Mouse (Mus musculus) heart, postnatal 4 days (tissue): ENCODE data around the gene Mettl8. TPM values are rescaled to one million over a fixed set of nuclear protein-coding genes. Genes with fewer than 3 reads are reported as not detected.

Source experiments
- DNase-seq: peaks from one replicate; pipeline ENCODE4 v3.0.0; 2021
- total RNA-seq, 2 experiments: library from RNA; stranded (reverse); gene quantifications; 2 replicates each; pipeline ENCODE4 v1.2.3; 2021

Gene Mettl8
- 1 to 10 TPM; 4.4 to 5.7 TPM for total RNA-seq

GRCm38 (mm10) chr2:71055300-71056114 is at the start of gene Mettl8, which contains the start of gene Dcaf17:
Gene Mettl8 (minus strand): TSS chr2:71055583.
Gene Dcaf17 (plus strand): TSS chr2:71055328.
- peak; percentile 91 for DNase-seq

- no peak for DNase-seq
These were observed 49.3 kb upstream of the Mettl8 start for GRCm38 (mm10) chr2:71104696-71105095.

- no peak for DNase-seq
These were observed 47.9 kb upstream of the Mettl8 start for GRCm38 (mm10) chr2:71103292-71103680.

- no peak for DNase-seq
These were observed 47.4 kb upstream of the Mettl8 start for GRCm38 (mm10) chr2:71102621-71103291.

- DNase-seq = no peak
These were observed 40.8 kb upstream of the Mettl8 start for GRCm38 (mm10) chr2:71096170-71096569.

- DNase-seq = peak; percentile 19
These were observed 35.5 kb upstream of the Mettl8 start for GRCm38 (mm10) chr2:71090660-71091445.

- DNase-seq = no peak
These were observed 34.4 kb upstream of the Mettl8 start for GRCm38 (mm10) chr2:71089766-71090165.

GRCm38 (mm10) chr2:71083454-71084193 is 28.2 kb upstream of the Mettl8 start:
- no peak for DNase-seq

GRCm38 (mm10) chr2:71082416-71082815 is 27.0 kb upstream of the Mettl8 start:
- no peak for DNase-seq

GRCm38 (mm10) chr2:71073828-71074227 is 18.4 kb upstream of the Mettl8 start:
- DNase-seq = no peak

GRCm38 (mm10) chr2:71073330-71073729 is 17.9 kb upstream of the Mettl8 start:
- DNase-seq = no peak

- DNase-seq = no peak
These were observed 16.2 kb upstream of the Mettl8 start for GRCm38 (mm10) chr2:71071601-71072000.

GRCm38 (mm10) chr2:71056115-71056835 is 892 bp upstream of the Mettl8 start:
- no peak for DNase-seq

- DNase-seq = no peak
These were observed 667 bp downstream of the Mettl8 start for GRCm38 (mm10) chr2:71054716-71055115.

- no peak for DNase-seq
These were observed 4.9 kb downstream of the Mettl8 start for GRCm38 (mm10) chr2:71050511-71050910.

- DNase-seq = no peak
These were observed 6.5 kb downstream of the Mettl8 start for GRCm38 (mm10) chr2:71048896-71049295.

GRCm38 (mm10) chr2:71046751-71047320 is 8.5 kb downstream of the Mettl8 start:
- no peak for DNase-seq

GRCm38 (mm10) chr2:71046151-71046550 is 9.2 kb downstream of the Mettl8 start:
- no peak for DNase-seq

- peak; percentile 90 for DNase-seq
These were observed 15.8 kb downstream of the Mettl8 start for GRCm38 (mm10) chr2:71039522-71040121.

GRCm38 (mm10) chr2:71037447-71037846 is 17.9 kb downstream of the Mettl8 start:
- DNase-seq = no peak

- DNase-seq = peak; percentile 47
These were observed 21.4 kb downstream of the Mettl8 start for GRCm38 (mm10) chr2:71033987-71034386.
